Mouse (Mus musculus): ENCODE data around the gene Olfr1377.

DNA sequence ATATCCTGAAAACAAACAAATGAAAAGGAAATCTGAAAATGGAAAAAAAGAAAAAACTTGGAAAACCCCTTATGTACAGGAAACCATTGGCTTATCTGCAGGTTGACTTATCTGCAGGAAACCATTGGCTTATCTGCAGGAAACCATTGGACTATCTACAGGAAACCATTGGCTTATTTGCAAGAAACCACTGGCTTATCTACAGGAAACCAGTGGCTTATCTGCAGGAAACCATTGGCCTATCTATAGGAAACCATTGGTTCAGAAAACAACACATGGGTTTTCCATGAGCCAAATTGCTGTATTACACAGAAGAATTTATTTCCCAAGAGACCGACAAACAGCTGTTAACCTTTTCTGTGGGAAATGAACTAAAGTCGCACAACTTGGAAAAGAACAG is 16.9 kb upstream of the Olfr1377 start:
- no peak for TF ChIP-seq ZNF384 (IDR thresholded peaks at IDR 0.05; ENCODE audit: low read depth, low read length)
- no peak for TF ChIP-seq UBTF (IDR thresholded peaks at IDR 0.05; ENCODE audit: low read depth, low read length)
- no peak for TF ChIP-seq E2F4 (IDR thresholded peaks at IDR 0.05; ENCODE audit: insufficient replicate concordance, low read depth, low read length)
- no peak for TF ChIP-seq HCFC1 (IDR thresholded peaks at IDR 0.05; ENCODE audit: low read depth, low read length)

Data from CH12.LX (cell line).